ENCODE assay signal across 10 mouse cellular contexts in genomic region chr6:101532436-101532835, GRCm38 (mm10).
DNase-seq lines count a peak whose midpoint lies in the region; TF ChIP-seq lines count a peak whose summit lies in the region.
"Had no signal": no experiment of that assay in that cellular context is flagged by ENCODE, and none has a peak within 500 bp of the region (broad histone marks: within the 10 kb centered on the region; RNA-seq: fewer than 3 reads in every experiment).

No protein-coding gene starts in this region.

- H3K4me1 ChIP-seq in kidney, adult 2 months (ENCODE audit: control insufficient read depth, insufficient read depth, low read length) = no peaks in the 10 kb centered on the region

- no peak for TF ChIP-seq CTCF in kidney, adult 2 months (conservative IDR thresholded peaks at IDR 0.05; ENCODE audit: insufficient read depth, insufficient read length, low read depth, low read length)

- no peak for DNase-seq in kidney, adult 2 months
- no peak for DNase-seq in kidney, adult 9 months
- peak; percentile 82 for DNase-seq in adipocyte (ENCODE audit: low spot score)
- peak; percentile 25 to 43 for DNase-seq in heart, adult 9 months (ENCODE audit: low spot score in 2 of 2)
- DNase-seq in lung, postnatal 10 days = peak; percentile 54
- no peak for DNase-seq in embryo, embryonic 10 days (ENCODE audit: low spot score)
- no peak for DNase-seq in kidney, adult 8-10 months
- DNase-seq in layer of hippocampus, adult 18-20 months (ENCODE audit: low spot score in 2 of 2) = no peak
- DNase-seq: embryo, embryonic 11 days had no signal

- peak overlapping the region; percentile 39 for H3K4me3 ChIP-seq in kidney, adult 2 months (ENCODE audit: insufficient read depth, low read depth, low read length)
- H3K4me3 ChIP-seq: hindbrain, embryonic 13.5 days had no signal

- no peak overlapping the region for H3K27ac ChIP-seq in kidney, adult 2 months (ENCODE audit: insufficient read depth, low read depth, low read length)
- H3K27ac ChIP-seq: hindbrain, embryonic 13.5 days had no signal

- no peaks in the 10 kb centered on the region for H3K36me3 ChIP-seq in kidney, adult 2 months (ENCODE audit: control insufficient read depth, insufficient read depth, low read length)
- H3K36me3 ChIP-seq: hindbrain, embryonic 13.5 days had no signal

- TF ChIP-seq POLR2A in kidney, adult 2 months (IDR thresholded peaks at IDR 0.05; ENCODE audit: low read depth, low read length) = no peak

- WGBS in kidney, adult 2 months = 50% methylated on average over 7 of the region's 7 CpGs

- no peaks in the 10 kb centered on the region for H3K27me3 ChIP-seq in kidney, adult 2 months (replicated peaks; ENCODE audit: control insufficient read depth, insufficient read depth, low read length)

Comparison
In these comparisons a context has a peak if more than half of its experiments do, and no peak if none do; other contexts are left out.
1. DNase-seq: peak in adipocyte (single experiment), heart, adult 9 months (2 of 2) and lung, postnatal 10 days (single experiment); none in kidney, adult 2 months (single experiment), kidney, adult 9 months (single experiment), embryo, embryonic 10 days (single experiment), kidney, adult 8-10 months (0 of 2) and layer of hippocampus, adult 18-20 months (0 of 2).